Mouse (Mus musculus): ENCODE measurements around the gene Lcn2. TPM values are rescaled to one million over a fixed set of nuclear protein-coding genes. Genes with fewer than 3 reads are reported as not detected.

The Lcn2 gene
- polyA plus RNA-seq, 2 experiments: 1.3 to 2.8 TPM

GRCm38 (mm10) chr2:32381141-32381774, 6.8 kb downstream of the Lcn2 start:
- H3K4me3 ChIP-seq (replicated peaks; ENCODE audit: low read length): peak overlapping the region; percentile 70
- DNase-seq (ENCODE audit: low spot score): no peak
- ATAC-seq (ENCODE audit: low FRiP score, low read depth): peak; percentile 45
- peak overlapping the region; percentile 49 for H3K9ac ChIP-seq (ENCODE audit: low read depth, low read length, severe bottlenecking)
- no peaks in the 10 kb centered on the region for H3K27me3 ChIP-seq (ENCODE audit: control insufficient read depth, insufficient read depth, low read length)
- no peak overlapping the region for H3K27ac ChIP-seq (replicated peaks; ENCODE audit: low read depth, low read length)
- WGBS: under 1% methylated on average over 25 of the region's 27 CpGs
- peaks cover 36% of the 10 kb centered on the region for H3K36me3 ChIP-seq (ENCODE audit: control insufficient read depth, insufficient read depth, low read length)
- 0 out of 2 replicates have a peak, but pooled peaks have one; percentile 11 for TF ChIP-seq POLR2A (IDR thresholded peaks at IDR 0.05; ENCODE audit: borderline replicate concordance, extremely low read depth, insufficient read depth, insufficient read length)
- no peaks in the 10 kb centered on the region for H3K9me3 ChIP-seq (ENCODE audit: control insufficient read depth, low read length)
- H3K4me1 ChIP-seq (ENCODE audit: control insufficient read depth, insufficient read depth, low read length): peaks cover 7% of the 10 kb centered on the region
- peak overlapping the region; percentile 97 for H3K4me2 ChIP-seq (replicated peaks; ENCODE audit: low read depth, low read length, severe bottlenecking)

GRCm38 (mm10) chr2:32380001-32380500, 8.0 kb downstream of the Lcn2 start:
- no peak for ATAC-seq (ENCODE audit: low FRiP score, low read depth)
- Histone ChIP-seq H3K4me1 (ENCODE audit: control insufficient read depth, insufficient read depth, low read length) (peaks cover 7% of the 10 kb centered on the region), H3K4me3 (replicated peaks; ENCODE audit: low read length) (no peak overlapping the region), H3K4me2 (replicated peaks; ENCODE audit: low read depth, low read length, severe bottlenecking) (no peak overlapping the region), H3K27me3 (ENCODE audit: control insufficient read depth, insufficient read depth, low read length) (no peaks in the 10 kb centered on the region), H3K27ac (replicated peaks; ENCODE audit: low read depth, low read length) (no peak overlapping the region), H3K36me3 (ENCODE audit: control insufficient read depth, insufficient read depth, low read length) (peaks cover 48% of the 10 kb centered on the region), H3K9me3 (ENCODE audit: control insufficient read depth, low read length) (no peaks in the 10 kb centered on the region), H3K9ac (ENCODE audit: low read depth, low read length, severe bottlenecking) (no peak overlapping the region)
- whole genome bisulfite sequencing: 89% methylated on average over 7 of the region's 7 CpGs
- no peak for DNase-seq (ENCODE audit: low spot score)
- no peak for TF ChIP-seq POLR2A (IDR thresholded peaks at IDR 0.05; ENCODE audit: borderline replicate concordance, extremely low read depth, insufficient read depth, insufficient read length)

- Histone ChIP-seq H3K9me3 (ENCODE audit: control insufficient read depth, low read length) (no peaks in the 10 kb centered on the region), H3K4me2 (replicated peaks; ENCODE audit: low read depth, low read length, severe bottlenecking) (no peak overlapping the region), H3K27ac (replicated peaks; ENCODE audit: low read depth, low read length) (no peak overlapping the region), H3K4me1 (ENCODE audit: control insufficient read depth, insufficient read depth, low read length) (peaks cover 7% of the 10 kb centered on the region), H3K4me3 (replicated peaks; ENCODE audit: low read length) (no peak overlapping the region), H3K36me3 (ENCODE audit: control insufficient read depth, insufficient read depth, low read length) (peaks cover 73% of the 10 kb centered on the region), H3K27me3 (ENCODE audit: control insufficient read depth, insufficient read depth, low read length) (no peaks in the 10 kb centered on the region), H3K9ac (ENCODE audit: low read depth, low read length, severe bottlenecking) (no peak overlapping the region)
- TF ChIP-seq POLR2A (IDR thresholded peaks at IDR 0.05; ENCODE audit: borderline replicate concordance, extremely low read depth, insufficient read depth, insufficient read length): no peak
- DNase-seq (ENCODE audit: low spot score) (no peak), ATAC-seq (ENCODE audit: low FRiP score, low read depth) (no peak)
- WGBS: 92% methylated on average over 10 of the region's 10 CpGs
Measured at GRCm38 (mm10) chr2:32376963-32377362, 11.1 kb downstream of the Lcn2 start.

- no peak overlapping the region for H3K4me2 ChIP-seq (replicated peaks; ENCODE audit: low read depth, low read length, severe bottlenecking)
- no peaks in the 10 kb centered on the region for H3K27me3 ChIP-seq (ENCODE audit: control insufficient read depth, insufficient read depth, low read length)
- 87% methylated on average over 13 of the region's 13 CpGs for WGBS
- H3K27ac ChIP-seq (replicated peaks; ENCODE audit: low read depth, low read length): no peak overlapping the region
- ATAC-seq (ENCODE audit: low FRiP score, low read depth) (no peak), DNase-seq (ENCODE audit: low spot score) (no peak)
- H3K4me3 ChIP-seq (replicated peaks; ENCODE audit: low read length): no peak overlapping the region
- no peaks in the 10 kb centered on the region for H3K4me1 ChIP-seq (ENCODE audit: control insufficient read depth, insufficient read depth, low read length)
- peaks cover 89% of the 10 kb centered on the region for H3K36me3 ChIP-seq (ENCODE audit: control insufficient read depth, insufficient read depth, low read length)
- no peaks in the 10 kb centered on the region for H3K9me3 ChIP-seq (ENCODE audit: control insufficient read depth, low read length)
- no peak for TF ChIP-seq POLR2A (IDR thresholded peaks at IDR 0.05; ENCODE audit: borderline replicate concordance, extremely low read depth, insufficient read depth, insufficient read length)
- H3K9ac ChIP-seq (ENCODE audit: low read depth, low read length, severe bottlenecking): no peak overlapping the region
Measured at GRCm38 (mm10) chr2:32375317-32375940, 12.6 kb downstream of the Lcn2 start.

- no peak for ATAC-seq (ENCODE audit: low FRiP score, low read depth)
- H3K9ac ChIP-seq (ENCODE audit: low read depth, low read length, severe bottlenecking): no peak overlapping the region
- no peak overlapping the region for H3K4me2 ChIP-seq (replicated peaks; ENCODE audit: low read depth, low read length, severe bottlenecking)
- 88% methylated on average over 10 of the region's 10 CpGs for WGBS
- no peak overlapping the region for H3K4me3 ChIP-seq (replicated peaks; ENCODE audit: low read length)
- no peaks in the 10 kb centered on the region for H3K27me3 ChIP-seq (ENCODE audit: control insufficient read depth, insufficient read depth, low read length)
- no peak overlapping the region for H3K27ac ChIP-seq (replicated peaks; ENCODE audit: low read depth, low read length)
- no peaks in the 10 kb centered on the region for H3K9me3 ChIP-seq (ENCODE audit: control insufficient read depth, low read length)
- no peak for DNase-seq (ENCODE audit: low spot score)
- H3K36me3 ChIP-seq (ENCODE audit: control insufficient read depth, insufficient read depth, low read length): peaks cover 94% of the 10 kb centered on the region
- no peak for TF ChIP-seq POLR2A (IDR thresholded peaks at IDR 0.05; ENCODE audit: borderline replicate concordance, extremely low read depth, insufficient read depth, insufficient read length)
- H3K4me1 ChIP-seq (ENCODE audit: control insufficient read depth, insufficient read depth, low read length): no peaks in the 10 kb centered on the region
Measured at GRCm38 (mm10) chr2:32374191-32374590, 13.9 kb downstream of the Lcn2 start.

Data from limb, embryonic 14.5 days (tissue).